Mouse (Mus musculus) liver, embryonic 15.5 days (tissue): ENCODE data around the gene Nsrp1. TPM values are rescaled to one million over a fixed set of nuclear protein-coding genes. Genes with fewer than 3 reads are reported as not detected.
"Not testable (repeated sequence)": the region's sequence is repeated elsewhere in the genome, so short reads cannot be mapped to it uniquely, and the experiment has no call there.

Experiments used
- ATAC-seq: fragments of 200-750 bp; cut with Nextera tagmentation; 2 replicates; pipeline ENCODE4 v1.8.0; 2017; ENCODE audit warnings: moderate number of reproducible peaks, mild to moderate bottlenecking, moderate library complexity; ENCODE audit not compliant: insufficient read depth
- H3K27ac ChIP-seq: fragments of 300-500 bp; sonication (generic); replicated peaks from 2 replicates; pipeline ENCODE4 v1.5.1; 2015; ENCODE audit warnings: mild to moderate bottlenecking, inconsistent platforms
- H3K27me3 ChIP-seq: fragments of 300-500 bp; sonication (generic); 2 replicates; pipeline ENCODE4 v1.6.1; 2015; ENCODE audit warnings: mild to moderate bottlenecking, inconsistent platforms
- H3K36me3 ChIP-seq: fragments of 300-500 bp; sonication (generic); replicated peaks from 2 replicates; pipeline ENCODE4 v1.6.1; 2015; ENCODE audit warnings: moderate library complexity, mild to moderate bottlenecking, inconsistent platforms
- H3K4me1 ChIP-seq: fragments of 300-500 bp; sonication (generic); replicated peaks from 2 replicates; pipeline ENCODE4 v1.6.1; 2015; ENCODE audit warnings: inconsistent platforms
- H3K4me2 ChIP-seq: fragments of 300-500 bp; sonication (generic); 2 replicates; pipeline ENCODE4 v1.6.1; 2015; ENCODE audit warnings: moderate library complexity, mild to moderate bottlenecking, inconsistent platforms
- H3K4me3 ChIP-seq: fragments of 300-500 bp; sonication (generic); replicated peaks from 2 replicates; pipeline ENCODE4 v1.5.1; 2015; ENCODE audit warnings: mild to moderate bottlenecking, inconsistent platforms
- H3K9ac ChIP-seq: fragments of 300-500 bp; sonication (generic); 2 replicates; pipeline ENCODE4 v1.6.1; 2015; ENCODE audit warnings: moderate library complexity, mild to moderate bottlenecking, inconsistent platforms
- H3K9me3 ChIP-seq: fragments of 300-500 bp; sonication (generic); replicated peaks from 2 replicates; pipeline ENCODE4 v1.6.1; 2016; ENCODE audit warnings: inconsistent platforms
- WGBS: fragments of 180-500 bp; shearing (Covaris S2); methylation state at CpG from one replicate; pipeline ENCODE4 v1.1.7; 2015; ENCODE audit warnings: mixed read lengths; ENCODE audit not compliant: insufficient replicate concordance; 5-methylcytosine and 5-hydroxymethylcytosine counted together
- polyA plus RNA-seq: library from polyadenylated mRNA; unstranded; fragments of >200 nt; fragmentation: Nextera tagmentation; extraction: Ambion mirVana; gene quantifications from 2 replicates; pipeline ENCODE4 v1.2.1, GENCODE M21; 2015

Gene Nsrp1
- polyA plus RNA-seq, 1 experiment from 2014 or later: 21.0 TPM

DNA sequence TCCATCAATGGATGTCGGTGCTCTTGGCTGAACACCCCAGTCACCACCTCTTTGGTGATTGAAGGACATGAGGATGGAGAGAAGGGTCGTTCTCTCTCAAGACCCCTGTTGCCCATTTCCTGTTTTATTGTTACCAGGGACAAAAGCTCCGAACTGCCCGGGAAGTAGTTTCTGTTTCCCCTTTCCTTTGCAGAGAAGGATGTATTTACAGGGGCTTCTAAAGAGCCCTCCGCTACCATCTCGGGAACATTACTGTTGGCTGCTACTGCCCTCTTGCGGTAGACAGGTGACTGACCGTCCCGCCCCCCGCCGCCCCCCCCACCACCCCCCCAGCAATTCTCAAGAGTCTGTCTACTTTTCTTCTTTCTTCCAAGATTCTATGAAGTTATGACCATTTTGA lies 15.0 kb upstream of the Nsrp1 start:
- no peak for ATAC-seq
- Histone ChIP-seq H3K36me3 (no peaks in the 10 kb centered on the region), H3K9ac (no peak overlapping the region), H3K27me3 (no peaks in the 10 kb centered on the region), H3K9me3 (no peaks in the 10 kb centered on the region), H3K27ac (no peak overlapping the region), H3K4me2 (peak overlapping the region; percentile 44), H3K4me3 (peak overlapping the region; percentile 23; the same call in 1 of the 2 replicates), H3K4me1 (0 out of 2 replicates have a peak, but pooled peaks cover 3% of the 10 kb centered on the region)
- WGBS: 2% methylated on average over 11 of the region's 11 CpGs

- 28% methylated on average over 2 of the region's 2 CpGs for WGBS
- Histone ChIP-seq H3K4me1 (0 out of 2 replicates have a peak, but pooled peaks cover 3% of the 10 kb centered on the region), H3K36me3 (no peaks in the 10 kb centered on the region), H3K27ac (no peak overlapping the region), H3K27me3 (peaks cover 6% of the 10 kb centered on the region), H3K9me3 (no peaks in the 10 kb centered on the region), H3K4me3 (no peak overlapping the region), H3K4me2 (no peak overlapping the region), H3K9ac (no peak overlapping the region)
- no peak for ATAC-seq
Observed at GRCm38 (mm10) chr11:77089162-77089561, 10.9 kb upstream of the Nsrp1 start.

GRCm38 (mm10) chr11:77087004-77087403 lies 8.8 kb upstream of the Nsrp1 start:
- H3K27me3 ChIP-seq: peaks cover 17% of the 10 kb centered on the region
- no peak overlapping the region for H3K4me3 ChIP-seq
- H3K27ac ChIP-seq: no peak overlapping the region
- WGBS: 59% methylated on average over 2 of the region's 2 CpGs
- H3K9ac ChIP-seq: no peak overlapping the region
- H3K9me3 ChIP-seq: no peaks in the 10 kb centered on the region
- H3K4me2 ChIP-seq: no peak overlapping the region
- H3K36me3 ChIP-seq: no peaks in the 10 kb centered on the region
- no peak for ATAC-seq
- H3K4me1 ChIP-seq: no peaks in the 10 kb centered on the region

DNA sequence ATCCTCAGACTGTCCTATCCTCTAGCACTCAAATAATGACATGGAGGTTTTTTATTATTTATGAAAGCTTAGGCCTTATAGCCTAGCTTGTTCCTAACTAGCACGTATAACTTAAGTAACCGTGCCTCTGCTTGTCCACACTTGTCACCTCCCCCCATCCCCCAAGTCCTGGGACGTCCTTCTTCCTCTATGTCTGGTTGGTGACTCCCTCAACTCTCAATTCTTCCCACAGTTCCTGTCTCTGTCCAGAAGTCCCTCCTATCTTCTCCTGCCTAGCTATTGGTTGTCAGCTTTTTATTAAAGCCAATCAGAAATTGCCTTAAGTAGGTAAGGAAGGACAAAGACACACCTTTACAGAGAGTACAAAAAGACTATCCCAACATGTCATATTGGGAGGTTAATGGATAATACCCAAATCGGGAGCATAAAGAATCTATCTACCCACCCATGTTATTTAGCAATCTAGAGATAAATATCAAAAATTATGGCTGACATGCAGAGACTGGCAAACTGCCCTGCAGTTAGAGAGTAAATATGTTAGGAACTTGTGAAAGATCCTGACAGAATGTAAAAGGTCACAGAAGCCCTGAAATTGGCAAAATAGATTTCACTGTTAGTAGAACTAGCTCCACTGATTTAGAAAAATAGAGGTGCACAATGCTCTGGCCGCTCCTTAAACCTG lies 5.9 kb upstream of the Nsrp1 start:
- WGBS: 37% methylated on average over 5 of the region's 5 CpGs
- Histone ChIP-seq H3K27me3 (peaks cover 36% of the 10 kb centered on the region), H3K9me3 (no peaks in the 10 kb centered on the region), H3K4me2 (no peak overlapping the region), H3K27ac (no peak overlapping the region), H3K9ac (no peak overlapping the region), H3K4me1 (no peaks in the 10 kb centered on the region), H3K4me3 (no peak overlapping the region), H3K36me3 (no peaks in the 10 kb centered on the region)
- ATAC-seq: no peak

- Histone ChIP-seq H3K36me3 (peaks cover 19% of the 10 kb centered on the region), H3K27me3 (peaks cover 30% of the 10 kb centered on the region), H3K9ac (no peak overlapping the region), H3K4me1 (peaks cover 20% of the 10 kb centered on the region), H3K4me2 (no peak overlapping the region), H3K27ac (no peak overlapping the region), H3K4me3 (no peak overlapping the region), H3K9me3 (no peaks in the 10 kb centered on the region)
- no peak for ATAC-seq
- 80% methylated on average over 1 of the region's 1 CpGs for WGBS
Observed at GRCm38 (mm10) chr11:77079361-77079760, 1.1 kb upstream of the Nsrp1 start.

- Histone ChIP-seq H3K36me3 (peaks cover 26% of the 10 kb centered on the region), H3K27ac (peak overlapping the region; percentile 86), H3K9me3 (no peaks in the 10 kb centered on the region), H3K4me3 (peak overlapping the region; percentile 78), H3K9ac (peak overlapping the region; percentile 76), H3K4me1 (peaks cover 20% of the 10 kb centered on the region), H3K4me2 (peak overlapping the region; percentile 84), H3K27me3 (peaks cover 25% of the 10 kb centered on the region)
- ATAC-seq: peak; percentile 43
- WGBS: 1% methylated on average over 16 of the region's 16 CpGs
Observed at GRCm38 (mm10) chr11:77077792-77078191, 443 bp downstream of the Nsrp1 start.

- H3K9ac ChIP-seq: peak overlapping the region; percentile 76
- H3K27ac ChIP-seq, H3K9me3 ChIP-seq, ATAC-seq: not testable (repeated sequence)
- WGBS: 48% methylated on average over 4 of the region's 4 CpGs
- H3K36me3 ChIP-seq: peaks cover 27% of the 10 kb centered on the region
- peak overlapping the region; percentile 78 for H3K4me3 ChIP-seq
- peaks cover 20% of the 10 kb centered on the region for H3K4me1 ChIP-seq
- peak overlapping the region; percentile 84 for H3K4me2 ChIP-seq
- peaks cover 22% of the 10 kb centered on the region for H3K27me3 ChIP-seq
Observed at GRCm38 (mm10) chr11:77077331-77077730, 904 bp downstream of the Nsrp1 start.

- Histone ChIP-seq H3K27me3 (no peaks in the 10 kb centered on the region), H3K4me2 (no peak overlapping the region), H3K9ac (no peak overlapping the region), H3K36me3 (peaks cover 23% of the 10 kb centered on the region), H3K4me3 (no peak overlapping the region), H3K9me3 (no peaks in the 10 kb centered on the region), H3K27ac (no peak overlapping the region), H3K4me1 (0 out of 2 replicates have a peak, but pooled peaks cover 4% of the 10 kb centered on the region)
- no peak for ATAC-seq
- 64% methylated on average over 4 of the region's 4 CpGs for WGBS
Observed at GRCm38 (mm10) chr11:77070721-77071120, 7.5 kb downstream of the Nsrp1 start.

DNA sequence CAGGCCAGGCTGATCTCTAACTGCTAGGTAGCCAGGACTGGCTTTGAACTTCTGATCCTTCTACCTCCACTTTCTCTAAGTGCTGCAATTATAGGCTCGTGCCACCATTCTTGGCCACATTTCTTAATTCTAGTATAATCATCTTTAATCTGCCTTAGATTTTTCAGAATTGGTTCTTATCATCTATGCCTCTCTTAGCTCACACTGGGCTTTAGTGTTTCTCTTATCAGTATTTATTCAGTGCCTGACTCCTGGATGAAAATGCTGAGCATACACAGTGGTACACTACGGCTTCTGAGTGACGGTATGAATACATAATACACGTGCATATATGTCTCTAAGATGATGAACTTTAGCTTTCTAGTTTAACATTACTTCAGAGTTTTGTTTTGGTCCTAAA lies 9.4 kb downstream of the Nsrp1 start:
- Histone ChIP-seq H3K4me3 (no peak overlapping the region), H3K9me3 (no peaks in the 10 kb centered on the region), H3K4me2 (no peak overlapping the region), H3K4me1 (0 out of 2 replicates have a peak, but pooled peaks cover 4% of the 10 kb centered on the region), H3K27me3 (no peaks in the 10 kb centered on the region), H3K36me3 (peaks cover 4% of the 10 kb centered on the region; the same call in 1 of the 2 replicates), H3K9ac (no peak overlapping the region), H3K27ac (no peak overlapping the region)
- ATAC-seq: no peak
- WGBS: 60% methylated on average over 4 of the region's 4 CpGs

DNA sequence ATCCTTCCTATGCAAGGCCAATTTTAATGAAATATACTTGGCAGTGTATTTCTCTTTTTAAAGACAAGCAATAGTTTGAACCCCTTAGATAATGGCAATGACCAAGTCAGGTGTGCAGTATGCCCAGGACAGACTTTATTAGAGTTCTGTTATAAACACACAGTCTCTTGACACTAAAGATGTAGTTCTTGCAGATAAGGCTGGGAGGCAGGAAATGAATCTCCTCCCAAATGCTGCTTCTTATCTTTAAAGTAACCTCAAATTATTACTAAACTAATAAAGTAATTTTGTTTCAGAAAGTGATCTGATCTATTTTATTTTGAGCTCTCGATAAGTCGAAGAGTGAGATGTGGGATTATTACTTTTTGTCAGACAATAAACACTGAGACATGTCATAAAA lies 14.8 kb downstream of the Nsrp1 start:
- Histone ChIP-seq H3K4me3 (no peak overlapping the region), H3K9me3 (no peaks in the 10 kb centered on the region), H3K4me2 (no peak overlapping the region), H3K9ac (no peak overlapping the region), H3K27ac (no peak overlapping the region), H3K4me1 (no peaks in the 10 kb centered on the region), H3K27me3 (no peaks in the 10 kb centered on the region), H3K36me3 (0 out of 2 replicates have a peak, but pooled peaks cover 13% of the 10 kb centered on the region)
- 81% methylated on average over 2 of the region's 2 CpGs for WGBS
- ATAC-seq: no peak

DNA sequence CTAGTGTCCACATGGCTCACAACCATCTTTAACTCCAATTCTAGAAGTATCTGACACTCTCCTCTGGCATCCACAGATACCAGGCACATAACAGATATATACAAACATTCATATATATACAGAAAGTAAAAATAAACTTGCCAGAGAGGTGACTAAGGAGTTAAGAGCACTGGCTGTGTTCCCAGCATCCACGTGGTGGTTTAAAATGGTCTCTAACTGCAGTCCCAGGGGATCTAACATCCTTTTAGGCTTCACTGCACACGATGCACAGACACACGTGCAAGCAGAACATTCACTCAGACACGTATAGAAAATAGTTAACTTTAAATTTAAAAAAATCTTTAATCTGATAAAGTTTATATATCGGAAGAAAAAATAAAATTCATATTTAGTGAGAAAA lies 16.3 kb downstream of the Nsrp1 start:
- H3K4me3 ChIP-seq: no peak overlapping the region
- H3K27me3 ChIP-seq: no peaks in the 10 kb centered on the region
- no peak for ATAC-seq
- WGBS: 69% methylated on average over 5 of the region's 5 CpGs
- no peaks in the 10 kb centered on the region for H3K9me3 ChIP-seq
- H3K27ac ChIP-seq: no peak overlapping the region
- no peaks in the 10 kb centered on the region for H3K4me1 ChIP-seq
- no peak overlapping the region for H3K9ac ChIP-seq
- H3K4me2 ChIP-seq: no peak overlapping the region
- 0 out of 2 replicates have a peak, but pooled peaks cover 13% of the 10 kb centered on the region for H3K36me3 ChIP-seq

DNA sequence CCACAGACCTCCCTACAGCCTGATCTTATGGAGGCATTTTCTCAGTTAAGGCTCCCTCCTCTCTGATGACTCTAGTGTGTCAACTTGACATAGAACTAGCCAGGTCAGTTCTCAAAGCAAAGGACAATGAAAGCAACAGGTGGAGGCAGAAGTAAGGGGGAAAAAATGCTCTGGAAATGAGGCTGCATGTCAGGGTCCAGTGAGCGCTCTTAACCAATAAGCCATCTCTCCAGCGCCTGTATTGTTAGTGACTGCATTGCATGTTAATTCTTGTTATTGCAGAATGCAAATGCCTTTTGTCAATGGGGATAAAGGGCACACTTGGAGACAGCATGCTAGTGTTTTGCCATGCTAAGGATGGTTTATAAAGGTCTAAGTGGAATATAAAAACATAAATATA lies 35.4 kb downstream of the Nsrp1 start:
- Histone ChIP-seq H3K4me1 (no peaks in the 10 kb centered on the region), H3K36me3 (peaks cover 23% of the 10 kb centered on the region), H3K9me3 (no peaks in the 10 kb centered on the region), H3K27ac (no peak overlapping the region), H3K27me3 (no peaks in the 10 kb centered on the region), H3K4me3 (no peak overlapping the region), H3K4me2 (no peak overlapping the region), H3K9ac (no peak overlapping the region)
- ATAC-seq: no peak
- 83% methylated on average over 2 of the region's 2 CpGs for WGBS
